Mouse (Mus musculus) lung, postnatal 14 days (tissue): ENCODE data around the gene Il12rb1.
A peak's percentile ranks its signal among the peaks of the same experiment; 100 is the strongest.

Experiments
- DNase-seq: peaks from one replicate; pipeline ENCODE4 v3.0.0; 2021

Gene Il12rb1

GRCm38 (mm10) chr8:70774740-70775139 lies 33.5 kb upstream of the Il12rb1 start:
- no peak for DNase-seq

GRCm38 (mm10) chr8:70775227-70775626 lies 33.0 kb upstream of the Il12rb1 start:
- DNase-seq: no peak

- no peak for DNase-seq
Measured at GRCm38 (mm10) chr8:70775851-70776495, 32.3 kb upstream of the Il12rb1 start.

GRCm38 (mm10) chr8:70776496-70777444 lies 31.5 kb upstream of the Il12rb1 start, which contains the start of gene Pik3r2:
Pik3r2 (minus strand) TSS chr8:70776713.
- peak; percentile 98 for DNase-seq

- no peak for DNase-seq
Measured at GRCm38 (mm10) chr8:70780093-70780492, 28.2 kb upstream of the Il12rb1 start.

- no peak for DNase-seq
Measured at GRCm38 (mm10) chr8:70786291-70787050, 21.8 kb upstream of the Il12rb1 start.

- no peak for DNase-seq
Measured at GRCm38 (mm10) chr8:70787051-70787445, 21.2 kb upstream of the Il12rb1 start.

GRCm38 (mm10) chr8:70787941-70788667 lies 20.1 kb upstream of the Il12rb1 start:
- DNase-seq: peak; percentile 52

- no peak for DNase-seq
Measured at GRCm38 (mm10) chr8:70789046-70789445, 19.2 kb upstream of the Il12rb1 start.

GRCm38 (mm10) chr8:70790846-70791245 lies 17.4 kb upstream of the Il12rb1 start:
- no peak for DNase-seq

GRCm38 (mm10) chr8:70791294-70791701 lies 17.0 kb upstream of the Il12rb1 start:
- DNase-seq: no peak

GRCm38 (mm10) chr8:70791975-70792691 lies 16.1 kb upstream of the Il12rb1 start:
- DNase-seq: peak; percentile 99

- DNase-seq: peak; percentile 78
Measured at GRCm38 (mm10) chr8:70792700-70793099, 15.5 kb upstream of the Il12rb1 start.

GRCm38 (mm10) chr8:70794215-70794614 lies 14.0 kb upstream of the Il12rb1 start:
- no peak for DNase-seq

GRCm38 (mm10) chr8:70795370-70795769 lies 12.9 kb upstream of the Il12rb1 start:
- DNase-seq: no peak

GRCm38 (mm10) chr8:70796403-70797080 lies 11.7 kb upstream of the Il12rb1 start:
- no peak for DNase-seq

GRCm38 (mm10) chr8:70797081-70798070 lies 10.9 kb upstream of the Il12rb1 start:
- peak; percentile 87 for DNase-seq

GRCm38 (mm10) chr8:70798281-70798680 lies 10.0 kb upstream of the Il12rb1 start:
- peak; percentile 61 for DNase-seq

- no peak for DNase-seq
Measured at GRCm38 (mm10) chr8:70800648-70801047, 7.6 kb upstream of the Il12rb1 start.

- DNase-seq: no peak
Measured at GRCm38 (mm10) chr8:70801156-70801555, 7.1 kb upstream of the Il12rb1 start.
